Mouse (Mus musculus) left cerebral cortex, adult 2 months (tissue): ENCODE results near the gene Map3k5. TPM values are rescaled to one million over a fixed set of nuclear protein-coding genes. Genes with fewer than 3 reads are reported as not detected.

Source experiments
- DNase-seq, 2 experiments: peaks; one replicate each; pipeline ENCODE4 v3.0.0; 2021 to 2022; ENCODE audit warnings: low spot score in 2 of 2, mixed read lengths in 1 of 2; ENCODE audit errors: extremely low spot score in 1 of 2
- H3K27ac ChIP-seq: fragments of 200-600 bp; 2 replicates; pipeline ENCODE4 v1.8.1; 2022
- H3K4me3 ChIP-seq: fragments of 200-600 bp; 2 replicates; pipeline ENCODE4 v1.8.1; 2022
- CTCF ChIP-seq: fragments of 200-600 bp; IDR thresholded peaks from 2 replicates; pipeline ENCODE4 v1.8.1; 2022; ENCODE audit warnings: antibody characterized with exemption, mild to moderate bottlenecking, moderate library complexity
- intact Hi-C: fragments of 180-260 bp; cut with DNase I; formaldehyde crosslinking; loops from one replicate; pipeline ENCODE4 v1.15.1; 2025
- total RNA-seq, 2 experiments: library from RNA; stranded (reverse); gene quantifications; 2 replicates each; pipeline ENCODE4 v1.2.3; 2021

Map3k5 gene
- total RNA-seq, 2 experiments from 2014 or later: 48.4 to 52.7 TPM

DNA sequence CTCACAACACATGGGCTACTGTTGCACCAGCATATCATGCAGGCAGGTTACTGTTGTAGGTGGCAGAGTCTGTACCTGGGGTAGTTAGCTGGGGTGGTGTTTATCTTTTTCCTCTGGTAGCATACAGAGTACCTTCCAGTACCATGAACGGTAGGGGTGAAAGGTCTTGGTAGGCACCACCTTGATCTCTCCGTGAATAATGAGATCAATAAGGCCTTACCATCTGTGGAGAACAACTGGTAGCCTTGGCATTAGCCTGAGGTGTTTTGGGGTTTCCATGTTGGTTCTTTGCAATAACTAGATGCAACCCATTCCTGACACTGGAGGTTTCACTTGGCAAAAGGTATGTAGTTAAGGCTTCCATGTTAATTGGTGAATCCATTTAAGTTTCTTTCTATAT lies 109.8 kb downstream of the Map3k5 start:
- intact Hi-C loops: no loop called here
- Histone ChIP-seq H3K4me3 (no peak overlapping the region), H3K27ac (no peak overlapping the region)
- DNase-seq: no peak
- no peak for TF ChIP-seq CTCF

DNA sequence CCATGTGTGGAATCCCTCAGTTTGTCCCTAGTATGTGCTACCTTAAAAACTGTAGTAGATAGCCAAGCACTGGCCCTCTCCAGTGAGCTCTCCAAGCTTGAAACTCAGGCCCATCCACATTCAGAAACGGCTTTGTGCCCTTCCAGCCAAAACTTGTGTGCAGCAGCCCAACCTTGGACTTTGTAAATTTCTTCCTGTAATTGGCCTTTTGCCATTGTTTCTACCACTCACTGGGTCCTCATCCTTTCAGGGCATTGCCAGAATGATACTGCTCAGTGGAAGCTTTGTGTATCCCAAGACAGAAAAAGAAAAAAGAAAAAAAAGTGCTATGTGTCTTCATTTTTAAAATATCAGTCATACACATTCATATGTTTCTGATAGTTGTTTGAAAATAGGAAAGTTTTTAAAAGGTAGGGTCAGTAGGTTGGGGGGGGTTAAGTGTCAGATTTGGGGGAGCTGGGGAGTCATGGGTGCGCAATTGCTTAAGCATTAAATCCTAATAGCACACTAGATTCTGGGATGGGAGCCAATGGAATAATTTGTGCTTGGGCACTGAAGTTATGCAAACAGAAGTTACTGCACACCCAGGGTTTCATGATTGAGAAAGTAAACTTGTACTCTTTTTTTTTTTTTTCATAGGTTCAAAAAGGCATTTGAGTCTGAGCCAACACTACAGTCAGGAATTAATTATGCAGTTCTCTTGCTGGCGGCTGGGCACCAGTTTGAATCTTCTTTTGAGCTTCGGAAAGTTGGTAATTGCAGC lies 111.6 kb downstream of the Map3k5 start:
- Histone ChIP-seq H3K27ac (no peak overlapping the region), H3K4me3 (no peak overlapping the region)
- DNase-seq: no peak
- intact Hi-C loops: no loop called here
- TF ChIP-seq CTCF: no peak

DNA sequence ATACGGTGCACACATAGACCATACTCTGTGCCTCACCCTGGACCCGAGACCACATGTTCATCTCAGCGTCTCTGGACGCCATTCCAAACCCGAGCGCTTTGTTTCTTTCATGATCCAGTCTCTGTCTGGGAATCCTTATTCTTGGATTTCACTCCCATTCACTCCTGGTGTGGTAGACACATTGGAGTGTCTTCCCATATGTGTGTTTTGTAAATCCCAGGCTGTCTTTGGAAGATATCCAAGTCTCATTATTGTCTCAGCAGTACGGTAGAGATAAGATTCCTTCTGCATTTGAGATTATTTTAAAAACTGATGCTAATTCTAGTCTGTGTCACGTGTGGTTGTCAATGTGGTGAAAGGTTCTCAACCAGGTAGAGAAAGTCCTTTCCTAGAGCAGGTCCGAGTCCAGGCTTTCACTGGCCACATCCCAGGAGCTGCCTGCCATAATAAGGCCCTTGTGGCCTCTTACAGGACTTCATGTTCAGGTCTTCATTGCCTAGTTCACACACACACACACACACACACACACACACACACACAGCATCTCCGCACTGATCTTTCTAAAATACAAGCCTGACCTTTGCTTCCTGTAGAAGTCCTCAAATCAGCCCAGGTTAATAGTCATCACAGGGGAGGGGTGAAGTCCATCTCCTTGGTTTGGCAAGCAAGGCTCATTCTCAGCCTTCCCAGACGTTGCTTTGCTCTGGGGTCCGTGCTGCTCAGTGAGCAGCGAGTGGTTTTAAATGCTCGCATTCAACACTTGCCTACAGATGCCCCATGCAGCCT lies 122.8 kb downstream of the Map3k5 start:
- intact Hi-C loops: no loop called here
- no peak for DNase-seq
- TF ChIP-seq CTCF: no peak
- no peak overlapping the region for H3K4me3 ChIP-seq
- no peak overlapping the region for H3K27ac ChIP-seq

- Histone ChIP-seq H3K4me3 (no peak overlapping the region), H3K27ac (no peak overlapping the region)
- no peak for DNase-seq
- no peak for TF ChIP-seq CTCF
- intact Hi-C loops: no loop called here
These were observed 123.8 kb downstream of the Map3k5 start for GRCm38 (mm10) chr10:20058031-20058430.

- intact Hi-C loops: no loop called here
- Histone ChIP-seq H3K4me3 (no peak overlapping the region), H3K27ac (no peak overlapping the region)
- no peak for DNase-seq
- no peak for TF ChIP-seq CTCF
These were observed 124.6 kb downstream of the Map3k5 start for GRCm38 (mm10) chr10:20058841-20059240.

- Histone ChIP-seq H3K4me3 (no peak overlapping the region), H3K27ac (no peak overlapping the region)
- intact Hi-C loops: no loop called here
- no peak for TF ChIP-seq CTCF
- DNase-seq: peak in 1 of 2 experiments; percentile 23
These were observed 126.2 kb downstream of the Map3k5 start for GRCm38 (mm10) chr10:20060320-20060970.

- intact Hi-C loops: no loop called here
- no peak overlapping the region for H3K27ac ChIP-seq
- DNase-seq: no peak
- H3K4me3 ChIP-seq: no peak overlapping the region
- TF ChIP-seq CTCF: no peak
These were observed 130.4 kb downstream of the Map3k5 start for GRCm38 (mm10) chr10:20064556-20065207.

GRCm38 (mm10) chr10:20066069-20066665 lies 131.9 kb downstream of the Map3k5 start:
- H3K4me3 ChIP-seq: no peak overlapping the region
- no peak for TF ChIP-seq CTCF
- no peak for DNase-seq
- intact Hi-C loops: no loop called here
- H3K27ac ChIP-seq: no peak overlapping the region

GRCm38 (mm10) chr10:20069771-20070460 lies 135.6 kb downstream of the Map3k5 start:
- Histone ChIP-seq H3K4me3 (no peak overlapping the region), H3K27ac (no peak overlapping the region)
- DNase-seq: no peak
- TF ChIP-seq CTCF: no peak
- intact Hi-C loops: loop anchor here (10.0 kb wide), 1 partner anchor 365 kb away; no protein-coding TSS in a partner anchor

GRCm38 (mm10) chr10:20070576-20071109 lies 136.4 kb downstream of the Map3k5 start:
- Histone ChIP-seq H3K4me3 (no peak overlapping the region), H3K27ac (no peak overlapping the region)
- intact Hi-C loops: loop anchor here (10.0 kb wide), 1 partner anchor 366 kb away; no protein-coding TSS in a partner anchor
- no peak for DNase-seq
- no peak for TF ChIP-seq CTCF
